Mouse (Mus musculus): Measurements from ENCODE around the gene B4galt4. TPM values are rescaled to one million over a fixed set of nuclear protein-coding genes. Genes with fewer than 3 reads are reported as not detected.

B4galt4 gene
- total RNA-seq (2015; ENCODE audit: low replicate concordance) (4.3 and 8.8 TPM in 2 replicates), total RNA-seq (2017; ENCODE audit: low replicate concordance) (2.2 and 6.7 TPM in 2 replicates)

DNA sequence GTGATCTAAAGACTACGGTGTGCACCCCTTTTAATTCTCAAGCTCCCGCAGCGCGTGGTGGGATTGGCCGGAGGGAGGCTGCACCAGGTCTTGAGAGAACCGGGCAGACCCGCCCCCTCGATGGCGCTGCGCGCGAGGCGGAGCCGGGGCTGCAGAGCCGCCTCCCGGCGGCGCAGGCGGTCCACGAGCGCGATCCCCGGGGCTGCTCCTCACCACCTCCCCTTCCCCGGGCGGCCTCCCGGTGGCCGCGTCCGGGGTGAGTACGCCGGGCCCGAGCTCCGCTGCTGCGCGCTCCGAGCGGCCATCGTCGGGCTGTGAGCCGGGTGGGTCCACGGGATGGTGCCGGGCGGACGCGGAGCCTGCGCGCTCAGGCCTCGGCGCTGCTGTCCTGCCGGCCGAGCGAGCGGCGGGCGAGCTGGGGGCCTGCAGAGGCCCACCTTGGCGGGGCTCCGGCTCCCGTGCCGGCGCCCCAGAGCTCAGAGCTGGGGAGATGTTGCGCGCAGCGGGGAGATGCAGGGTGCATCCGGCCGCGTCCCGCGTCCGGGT is at the start of gene B4galt4:
Gene B4galt4 (plus strand): TSS at position 152 of the 546 bp plus-strand sequence.
- no peak for ATAC-seq (replicated peaks; ENCODE audit: low FRiP score, poor library complexity, severe bottlenecking)

GRCm38 (mm10) chr16:38694906-38695540 is 47.0 kb upstream of the B4galt4 start:
- no peak for ATAC-seq (replicated peaks; ENCODE audit: low FRiP score, poor library complexity, severe bottlenecking)

- ATAC-seq (replicated peaks; ENCODE audit: low FRiP score, poor library complexity, severe bottlenecking), result no peak
Measured at GRCm38 (mm10) chr16:38695557-38695956, 46.5 kb upstream of the B4galt4 start.

DNA sequence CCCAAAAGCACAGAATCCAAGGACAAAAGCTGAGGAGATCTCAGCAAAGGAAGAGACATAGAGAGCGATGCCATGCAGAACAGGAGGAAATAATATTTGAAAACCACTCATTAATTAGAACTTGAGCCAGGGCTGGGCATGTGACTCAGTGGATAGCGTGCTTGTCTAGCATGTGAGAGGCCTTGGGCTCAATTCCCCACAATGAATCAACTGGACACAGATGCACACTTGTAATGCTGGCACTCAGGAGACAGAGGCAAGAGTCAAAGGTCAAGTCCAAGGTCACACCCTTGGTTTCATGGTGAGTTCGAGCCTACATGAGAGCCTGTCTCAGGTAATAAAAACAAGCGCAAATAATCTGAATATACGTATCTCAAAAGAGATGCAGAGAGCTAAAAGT is 44.5 kb upstream of the B4galt4 start:
- ATAC-seq (replicated peaks; ENCODE audit: low FRiP score, poor library complexity, severe bottlenecking), result no peak

- ATAC-seq (replicated peaks; ENCODE audit: low FRiP score, poor library complexity, severe bottlenecking), result no peak
Measured at GRCm38 (mm10) chr16:38700392-38701162, 41.5 kb upstream of the B4galt4 start.

DNA sequence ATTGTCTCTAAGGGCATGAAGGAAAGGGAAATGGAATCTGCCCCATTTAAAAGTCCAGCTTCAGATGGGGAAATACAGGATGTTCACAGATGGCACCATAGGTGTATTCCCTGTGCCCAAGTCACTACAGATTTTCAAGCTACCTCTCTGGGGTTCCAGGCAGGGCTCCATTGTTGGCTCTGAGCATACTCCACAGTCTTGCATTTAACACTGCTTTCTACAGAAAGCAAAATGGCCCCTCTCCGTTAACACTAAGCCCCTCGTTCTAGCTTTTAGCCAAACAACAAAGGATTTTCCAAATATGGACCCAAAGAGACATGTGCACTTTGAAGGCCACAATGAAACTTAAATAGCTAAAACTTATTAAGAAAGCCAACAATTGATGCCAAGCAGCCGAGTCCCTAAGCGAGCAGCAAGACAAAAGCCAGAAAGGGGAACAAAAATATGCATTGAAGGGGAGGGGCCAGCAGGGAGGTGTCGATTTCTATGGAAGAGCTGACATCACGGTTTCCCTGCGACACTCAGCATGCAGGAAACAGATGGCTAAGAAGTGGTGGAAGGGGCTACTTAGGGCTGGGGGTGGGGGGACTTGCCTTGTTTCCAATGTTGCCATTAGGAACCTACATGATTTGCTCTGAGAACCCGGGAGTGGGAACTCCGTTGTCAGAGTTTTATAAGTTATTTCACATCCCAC is 40.4 kb upstream of the B4galt4 start:
- no peak for ATAC-seq (replicated peaks; ENCODE audit: low FRiP score, poor library complexity, severe bottlenecking)

DNA sequence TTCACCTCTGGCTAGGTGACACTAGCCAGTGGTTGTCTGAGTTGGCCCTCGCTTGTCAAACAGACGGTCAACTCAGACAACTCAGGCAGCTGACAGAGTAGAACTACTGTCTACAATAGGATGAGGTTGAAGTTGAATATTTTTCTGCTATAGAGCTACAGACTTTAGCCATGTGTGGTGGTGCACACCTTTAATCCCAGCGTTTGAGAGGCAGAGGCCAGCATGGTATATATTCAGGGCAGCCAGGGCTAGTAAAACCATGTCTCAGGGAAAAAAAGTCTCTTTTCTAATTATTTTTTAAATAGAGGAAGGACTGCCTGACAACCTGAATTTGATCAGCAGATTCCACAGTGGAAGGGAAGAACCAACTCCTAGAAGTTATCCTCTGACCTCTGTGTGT is 39.7 kb upstream of the B4galt4 start:
- ATAC-seq (replicated peaks; ENCODE audit: low FRiP score, poor library complexity, severe bottlenecking), result no peak

DNA sequence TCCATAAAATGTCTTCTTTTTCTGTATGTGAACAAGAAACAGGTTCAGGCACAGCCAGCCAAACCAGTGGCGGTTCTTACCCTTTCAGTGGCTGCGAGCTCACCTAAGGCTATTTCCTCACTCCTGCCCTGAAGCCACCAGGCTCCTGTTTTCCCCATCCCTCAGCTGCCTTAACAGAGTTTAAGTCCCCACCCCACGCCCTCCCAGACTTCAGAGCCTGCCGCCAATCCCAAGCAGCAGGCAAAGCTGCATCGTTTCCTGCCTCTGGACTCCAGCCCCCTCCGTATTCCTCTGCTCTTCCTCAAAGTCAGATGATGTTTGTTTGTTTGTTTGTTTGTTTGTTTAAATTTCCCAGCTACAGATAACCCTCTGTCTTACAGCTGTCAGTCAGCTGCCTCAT is 38.6 kb upstream of the B4galt4 start:
- no peak for ATAC-seq (replicated peaks; ENCODE audit: low FRiP score, poor library complexity, severe bottlenecking)

DNA sequence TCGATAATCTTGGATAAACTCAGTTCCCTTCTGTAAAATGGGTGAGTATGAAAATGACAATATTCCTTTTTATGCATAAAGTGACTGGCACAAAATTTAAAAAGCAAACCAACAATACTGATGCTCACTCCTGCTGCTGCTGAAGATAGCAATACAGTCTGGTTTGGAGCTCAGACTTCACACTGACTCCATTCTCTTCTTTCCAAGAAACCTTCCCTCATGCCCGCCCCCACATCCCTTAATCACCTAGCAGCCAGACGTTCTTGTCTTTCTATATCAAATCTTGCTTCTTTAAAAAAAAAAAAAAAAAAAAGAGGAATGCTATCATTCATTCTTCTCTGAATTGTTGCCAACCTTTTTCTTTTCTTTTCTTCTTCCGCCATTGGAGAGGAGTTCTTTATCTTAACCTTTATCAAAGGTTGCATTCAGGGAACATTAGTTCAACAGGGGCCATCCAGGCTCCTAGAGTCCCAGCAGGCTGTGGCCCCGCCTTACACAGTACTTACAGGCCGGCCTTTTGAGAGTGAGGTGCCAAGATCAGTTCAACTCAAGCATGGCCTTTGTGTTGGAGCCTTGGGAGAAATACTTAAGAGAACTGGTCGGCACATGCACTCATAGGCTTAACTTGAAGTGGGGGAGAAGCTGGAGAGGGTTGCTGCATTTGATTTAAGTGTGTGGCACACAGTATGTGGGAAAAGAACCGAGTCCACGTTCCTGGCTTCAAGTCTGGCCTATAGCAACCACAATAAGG is 36.4 kb upstream of the B4galt4 start:
- no peak for ATAC-seq (replicated peaks; ENCODE audit: low FRiP score, poor library complexity, severe bottlenecking)

GRCm38 (mm10) chr16:38706782-38707181 is 35.3 kb upstream of the B4galt4 start:
- ATAC-seq (replicated peaks; ENCODE audit: low FRiP score, poor library complexity, severe bottlenecking), result no peak

- no peak for ATAC-seq (replicated peaks; ENCODE audit: low FRiP score, poor library complexity, severe bottlenecking)
Measured at GRCm38 (mm10) chr16:38708962-38709520, 33.0 kb upstream of the B4galt4 start.

DNA sequence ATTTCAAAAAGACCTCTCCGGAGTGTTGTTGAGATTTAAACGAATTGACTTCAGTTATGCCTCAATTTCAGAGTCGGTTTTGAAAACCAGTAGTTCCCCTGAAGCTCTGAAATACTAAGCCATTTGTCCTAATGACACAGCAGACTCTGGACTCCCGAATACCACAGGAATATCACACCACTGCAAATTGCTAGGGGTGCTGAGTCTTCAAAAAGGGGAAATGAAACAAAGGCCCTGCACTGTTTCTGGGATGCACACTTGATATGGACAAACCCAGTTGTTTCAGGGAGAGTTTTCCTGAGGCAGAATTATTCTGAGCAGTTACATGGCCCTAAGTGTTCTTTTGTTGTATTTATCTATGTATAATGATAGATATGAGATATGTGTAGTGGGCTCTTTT is 30.8 kb upstream of the B4galt4 start:
- no peak for ATAC-seq (replicated peaks; ENCODE audit: low FRiP score, poor library complexity, severe bottlenecking)

- no peak for ATAC-seq (replicated peaks; ENCODE audit: low FRiP score, poor library complexity, severe bottlenecking)
Measured at GRCm38 (mm10) chr16:38712105-38712504, 30.0 kb upstream of the B4galt4 start.

- peak; percentile 95 for ATAC-seq (replicated peaks; ENCODE audit: low FRiP score, poor library complexity, severe bottlenecking)
Measured at GRCm38 (mm10) chr16:38712581-38713403, 29.3 kb upstream of the B4galt4 start, which contains the start of gene Arhgap31. TSS of gene Arhgap31 (minus strand) at chr16:38713274.

- ATAC-seq (replicated peaks; ENCODE audit: low FRiP score, poor library complexity, severe bottlenecking), result peak; percentile 67
Measured at GRCm38 (mm10) chr16:38713404-38714258, 28.4 kb upstream of the B4galt4 start.

DNA sequence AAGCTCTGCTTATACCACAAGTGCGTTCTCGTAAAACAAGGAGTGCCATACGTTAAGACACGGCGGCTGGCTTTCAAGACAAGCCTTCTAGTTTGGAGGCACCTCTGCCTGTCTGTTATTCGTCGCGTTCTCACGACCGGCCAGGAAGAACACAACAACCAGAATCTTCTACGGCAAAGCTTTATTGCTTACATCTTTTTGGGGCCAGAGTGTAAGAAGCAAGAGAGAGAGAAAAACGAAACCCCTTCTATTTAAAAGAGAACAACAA is 27.9 kb upstream of the B4galt4 start:
- ATAC-seq (replicated peaks; ENCODE audit: low FRiP score, poor library complexity, severe bottlenecking), result 0 out of 2 replicates have a peak, but pooled peaks have one; percentile 58

GRCm38 (mm10) chr16:38721377-38721776 is 20.7 kb upstream of the B4galt4 start:
- no peak for ATAC-seq (replicated peaks; ENCODE audit: low FRiP score, poor library complexity, severe bottlenecking)

- ATAC-seq (replicated peaks; ENCODE audit: low FRiP score, poor library complexity, severe bottlenecking), result no peak
Measured at GRCm38 (mm10) chr16:38724256-38724655, 17.8 kb upstream of the B4galt4 start.

Data from erythroid progenitor cell, adult 5-6 weeks (primary cell).